Comparison of ENCODE assay signal across 9 mouse cellular contexts in the genomic region with DNA sequence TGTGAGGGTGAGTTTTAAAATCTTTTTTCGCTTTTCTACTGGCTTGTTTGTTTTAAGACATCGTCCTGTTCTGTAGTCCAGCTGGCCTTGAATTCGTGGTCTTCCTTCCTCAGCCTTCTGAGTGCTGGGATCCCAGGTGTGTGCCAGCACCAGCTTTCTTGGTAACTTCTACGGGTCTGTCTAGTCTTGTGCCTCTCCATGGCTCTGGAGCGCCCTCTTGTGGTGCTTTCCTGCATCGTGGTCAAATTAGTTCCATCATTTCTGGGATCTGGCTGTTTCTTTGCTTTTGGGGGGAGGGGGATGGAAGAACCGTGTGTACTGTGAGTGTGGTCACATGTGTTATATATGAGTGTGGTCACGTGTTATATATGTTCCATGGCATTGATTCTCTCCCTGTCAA. TPM values are rescaled to one million over a fixed set of nuclear protein-coding genes. Genes with fewer than 3 reads are reported as not detected.
DNase-seq lines count a peak whose midpoint lies in the region; ATAC-seq and TF ChIP-seq lines count a peak whose summit lies in the region.
"Had no signal": no experiment of that assay in that cellular context is flagged by ENCODE, and none has a peak within 500 bp of the region (broad histone marks: within the 10 kb centered on the region; RNA-seq: fewer than 3 reads in every experiment).

No protein-coding gene starts in this region.

- no peak overlapping the region for H3K4me2 ChIP-seq in forebrain, embryonic 16.5 days (ENCODE audit: low read length)
- no peak overlapping the region for H3K4me2 ChIP-seq in hindbrain, embryonic 11.5 days (replicated peaks; ENCODE audit: low read depth, low read length)
- H3K4me2 ChIP-seq: heart, embryonic 15.5 days had no signal

- H3K4me3 ChIP-seq in MEL (ENCODE audit: control insufficient read depth in 1 of 2, insufficient read depth in 1 of 2, low read depth in 2 of 2, low read length in 2 of 2): no peak overlapping the region
- no peak overlapping the region for H3K4me3 ChIP-seq in forebrain, embryonic 16.5 days (replicated peaks; ENCODE audit: low read length)
- no peak overlapping the region for H3K4me3 ChIP-seq in hindbrain, embryonic 11.5 days (ENCODE audit: low read depth, low read length)
- H3K4me3 ChIP-seq: heart, embryonic 15.5 days had no signal

- no peaks in the 10 kb centered on the region for H3K9me3 ChIP-seq in MEL (replicated peaks; ENCODE audit: insufficient read depth, low read length)
- no peaks in the 10 kb centered on the region for H3K9me3 ChIP-seq in forebrain, embryonic 16.5 days (ENCODE audit: control insufficient read depth, low read length)
- H3K9me3 ChIP-seq in hindbrain, embryonic 11.5 days (ENCODE audit: control insufficient read depth, low read length): no peaks in the 10 kb centered on the region
- H3K9me3 ChIP-seq: heart, embryonic 15.5 days had no signal

- no peaks in the 10 kb centered on the region for H3K27me3 ChIP-seq in MEL (ENCODE audit: control insufficient read depth in 1 of 2, insufficient read depth in 2 of 2, low read length in 2 of 2)
- no peaks in the 10 kb centered on the region for H3K27me3 ChIP-seq in forebrain, embryonic 16.5 days (replicated peaks; ENCODE audit: control insufficient read depth, insufficient read depth, low read length)
- H3K27me3 ChIP-seq in hindbrain, embryonic 11.5 days (ENCODE audit: control insufficient read depth, insufficient read depth, low read length): no peaks in the 10 kb centered on the region
- H3K27me3 ChIP-seq: heart, embryonic 15.5 days had no signal

- peak; percentile 59; the same call in 1 of the 2 replicates for ATAC-seq in forebrain, embryonic 16.5 days
- no peak for ATAC-seq in hindbrain, embryonic 11.5 days (ENCODE audit: low FRiP score)

- peak; percentile 83 for TF ChIP-seq RAD21 in MEL (IDR thresholded peaks at IDR 0.05; ENCODE audit: low read depth, low read length)

- DNase-seq in MEL (ENCODE audit: low read depth, low spot score): peak; percentile 86
- DNase-seq in cerebellum, adult 11 months: peak; percentile 70
- DNase-seq in hindbrain, embryonic 11.5 days (ENCODE audit: low spot score): peak; percentile 94
- DNase-seq in layer of hippocampus, adult 9-10 months (ENCODE audit: low spot score): peak; percentile 56
- DNase-seq in lung, postnatal 10 days: peak; percentile 87
- DNase-seq in retina, embryonic 14.5 days (ENCODE audit: low spot score): peak; percentile 94
- peak; percentile 72 to 81 for DNase-seq in thymus, postnatal 36 days

- WGBS in forebrain, embryonic 16.5 days: 9% methylated on average over 8 of the region's 8 CpGs
- whole genome bisulfite sequencing in hindbrain, embryonic 11.5 days: 9% methylated on average over 8 of the region's 8 CpGs

- no peak for TF ChIP-seq EP300 in MEL (IDR thresholded peaks at IDR 0.05; ENCODE audit: low read depth in 1 of 2, low read length in 2 of 2)

- no peaks in the 10 kb centered on the region for H3K79me2 ChIP-seq in MEL (ENCODE audit: control insufficient read depth, insufficient read depth, low read length, poor library complexity)

- H3K9ac ChIP-seq in MEL (ENCODE audit: control insufficient read depth, low read depth, low read length, poor library complexity, severe bottlenecking): no peak overlapping the region
- no peak overlapping the region for H3K9ac ChIP-seq in forebrain, embryonic 16.5 days (replicated peaks; ENCODE audit: low read depth, low read length)
- H3K9ac ChIP-seq in hindbrain, embryonic 11.5 days (ENCODE audit: low read depth, low read length): no peak overlapping the region
- H3K9ac ChIP-seq: heart, embryonic 15.5 days had no signal

- H3K4me1 ChIP-seq in MEL (ENCODE audit: control insufficient read depth in 1 of 2, insufficient read depth in 2 of 2, low read length in 2 of 2): no peaks in the 10 kb centered on the region
- peaks cover 3% of the 10 kb centered on the region; the same call in 1 of the 2 replicates for H3K4me1 ChIP-seq in forebrain, embryonic 16.5 days (replicated peaks; ENCODE audit: control insufficient read depth, insufficient read depth, low read length)
- H3K4me1 ChIP-seq in hindbrain, embryonic 11.5 days (replicated peaks; ENCODE audit: control insufficient read depth, insufficient read depth, low read length): no peaks in the 10 kb centered on the region
- H3K4me1 ChIP-seq: heart, embryonic 15.5 days had no signal

- TF ChIP-seq CTCF in MEL (IDR thresholded peaks at IDR 0.05 in 2 of 3, conservative IDR thresholded peaks at IDR 0.05 in 1 of 3; ENCODE audit: control insufficient read depth in 1 of 3, insufficient read depth in 1 of 3, low read depth in 2 of 3, low read length in 3 of 3, poor library complexity in 1 of 3, severe bottlenecking in 1 of 3): peak; percentile 92 to 95 (median 94)

- no peak overlapping the region for H3K27ac ChIP-seq in MEL (ENCODE audit: control insufficient read depth, low read depth, low read length)
- no peak overlapping the region for H3K27ac ChIP-seq in forebrain, embryonic 16.5 days (ENCODE audit: low read length)
- H3K27ac ChIP-seq in hindbrain, embryonic 11.5 days (ENCODE audit: low read depth, low read length): no peak overlapping the region
- H3K27ac ChIP-seq: heart, embryonic 15.5 days had no signal

- H3K36me3 ChIP-seq in MEL (ENCODE audit: control insufficient read depth in 1 of 2, insufficient read depth in 2 of 2, low read length in 2 of 2): no peaks in the 10 kb centered on the region; a peak in 2 of 4 replicates
- H3K36me3 ChIP-seq in forebrain, embryonic 16.5 days (ENCODE audit: control insufficient read depth, insufficient read depth): peaks cover 8% of the 10 kb centered on the region
- peaks cover 3% of the 10 kb centered on the region; the same call in 1 of the 2 replicates for H3K36me3 ChIP-seq in hindbrain, embryonic 11.5 days (ENCODE audit: control insufficient read depth, insufficient read depth, low read length)
- H3K36me3 ChIP-seq: heart, embryonic 15.5 days had no signal

- TF ChIP-seq POLR2A in MEL (IDR thresholded peaks at IDR 0.05; ENCODE audit: control insufficient read depth in 1 of 2, insufficient read depth in 1 of 2, low read depth in 1 of 2, low read length in 2 of 2, poor library complexity in 1 of 2): no peak

TF ChIP-seq in MEL, 35 proteins besides CTCF, POLR2A, EP300 and RAD21:
- peak; percentile 46; the same call in 1 of the 2 replicates for TF ChIP-seq SIN3A (IDR thresholded peaks at IDR 0.05; ENCODE audit: low read length)
- TF ChIP-seq SMC3 (IDR thresholded peaks at IDR 0.05; ENCODE audit: low read depth, low read length): peak; percentile 76
- TF ChIP-seq MEF2A (IDR thresholded peaks at IDR 0.05; ENCODE audit: extremely low read depth, insufficient replicate concordance, low read depth, low read length, poor library complexity, severe bottlenecking): no peak
- TF ChIP-seq TAL1 (IDR thresholded peaks at IDR 0.05; ENCODE audit: low read length): no peak
- peak; percentile 70 for TF ChIP-seq ZC3H11A (IDR thresholded peaks at IDR 0.05; ENCODE audit: low read depth, low read length)
- 0 out of 2 replicates have a peak, but pooled peaks have one; percentile 22 for TF ChIP-seq MYC (IDR thresholded peaks at IDR 0.05; ENCODE audit: low read depth, low read length)
- no peak for TF ChIP-seq ZMIZ1 (IDR thresholded peaks at IDR 0.05; ENCODE audit: low read depth, low read length)
- peak; percentile 31; the same call in 1 of the 2 replicates for TF ChIP-seq MAX (IDR thresholded peaks at IDR 0.05; ENCODE audit: low read length)
- TF ChIP-seq CHD2 (IDR thresholded peaks at IDR 0.05; ENCODE audit: low read length): no peak
TF ChIP-seq in MEL: peak in this region for 5.

RNA-seq across cellular contexts. Expression of gene Meaf6, which starts 14.5 kb away (rescaled TPM):
- 26.8 and 34.9 TPM in 2 replicates for total RNA-seq in MEL (2012; rRNA removed)
- 10 to 100 TPM in 1 of 2 experiments, not detected in 1; 46.7 TPM for polyA plus RNA-seq in MEL (2012; ENCODE audit: insufficient read depth in 1 of 2, insufficient read length in 2 of 2, low read depth in 1 of 2, low replicate concordance in 2 of 2, missing spikeins in 1 of 2)
- polyA plus RNA-seq in forebrain, embryonic 16.5 days (2015; fragmentation: Nextera tagmentation; extraction: Ambion mirVana): 148 and 154 TPM in 2 replicates
- polyA plus RNA-seq in hindbrain, embryonic 11.5 days (2014; fragmentation: Nextera tagmentation; extraction: Ambion mirVana): 122 and 131 TPM in 2 replicates

RNA-seq across cellular contexts. Expression of gene Zc3h12a, which starts 28.2 kb away (rescaled TPM):
- total RNA-seq in MEL (2012; rRNA removed): 0.92 and 0.95 TPM in 2 replicates
- polyA plus RNA-seq in MEL (2012; ENCODE audit: insufficient read depth in 1 of 2, insufficient read length in 2 of 2, low read depth in 1 of 2, low replicate concordance in 2 of 2, missing spikeins in 1 of 2): 1 to 10 TPM in 1 of 2 experiments, not detected in 1; 3.3 TPM
- 0.13 TPM in 1 of 2 replicates, not detected in the other for polyA plus RNA-seq in forebrain, embryonic 16.5 days (2015; fragmentation: Nextera tagmentation; extraction: Ambion mirVana)
- polyA plus RNA-seq in hindbrain, embryonic 11.5 days (2014; fragmentation: Nextera tagmentation; extraction: Ambion mirVana): 0.29 and 0.78 TPM in 2 replicates

RNA-seq across cellular contexts. Expression of gene Snip1, which starts 33.0 kb away (rescaled TPM):
- 35.6 and 40.6 TPM in 2 replicates for total RNA-seq in MEL (2012; rRNA removed)
- polyA plus RNA-seq in MEL (2012; ENCODE audit: insufficient read depth in 1 of 2, insufficient read length in 2 of 2, low read depth in 1 of 2, low replicate concordance in 2 of 2, missing spikeins in 1 of 2): 10 to 100 TPM; 33.4 to 62.2 TPM
- 27.3 and 29.7 TPM in 2 replicates for polyA plus RNA-seq in forebrain, embryonic 16.5 days (2015; fragmentation: Nextera tagmentation; extraction: Ambion mirVana)
- 37.7 and 37.9 TPM in 2 replicates for polyA plus RNA-seq in hindbrain, embryonic 11.5 days (2014; fragmentation: Nextera tagmentation; extraction: Ambion mirVana)

RNA-seq across cellular contexts. Expression of gene Dnali1, which starts 34.0 kb away (rescaled TPM):
- total RNA-seq in MEL (2012; rRNA removed): 0.16 TPM in 1 of 2 replicates, not detected in the other
- polyA plus RNA-seq in MEL (2012; ENCODE audit: insufficient read depth in 1 of 2, insufficient read length in 2 of 2, low read depth in 1 of 2, low replicate concordance in 2 of 2, missing spikeins in 1 of 2): under 1 TPM in 1 of 2 experiments, not detected in 1; 0.08 TPM
- 0.41 and 0.51 TPM in 2 replicates for polyA plus RNA-seq in forebrain, embryonic 16.5 days (2015; fragmentation: Nextera tagmentation; extraction: Ambion mirVana)
- polyA plus RNA-seq in hindbrain, embryonic 11.5 days (2014; fragmentation: Nextera tagmentation; extraction: Ambion mirVana): 0.64 and 0.91 TPM in 2 replicates
